Mouse (Mus musculus) MEL (cell line): ENCODE data around the gene Rapgef4. TPM values are rescaled to one million over a fixed set of nuclear protein-coding genes. Genes with fewer than 3 reads are reported as not detected.

Experiments
- DNase-seq: peaks from one replicate; pipeline ENCODE4 v3.0.0; 2011; ENCODE audit warnings: low read depth, low spot score
- H3K27ac ChIP-seq: 2 replicates; pipeline ENCODE4 v1.5.1; 2012; ENCODE audit warnings: low read depth, mild to moderate bottlenecking, control low read depth, low read length, moderate library complexity; ENCODE audit not compliant: control insufficient read depth
- H3K27me3 ChIP-seq, 2 experiments: fragments of 150-350 bp in 1 of 2; sonication (generic) in 1 of 2; 2 replicates each; pipeline ENCODE4 v1.6.1; 2012; ENCODE audit warnings: low read length in 2 of 2, mild to moderate bottlenecking in 2 of 2, improper control_type of control experiment in 1 of 2, moderate library complexity in 1 of 2; ENCODE audit not compliant: insufficient read depth in 2 of 2, control insufficient read depth in 1 of 2
- H3K36me3 ChIP-seq, 2 experiments: 2 replicates each; pipeline ENCODE4 v1.6.1; 2012 to 2014; ENCODE audit warnings: low read length in 2 of 2, improper control_type of control experiment in 1 of 2, inconsistent platforms in 1 of 2, mild to moderate bottlenecking in 1 of 2; ENCODE audit not compliant: insufficient read depth in 2 of 2, control insufficient read depth in 1 of 2
- H3K4me1 ChIP-seq, 2 experiments: fragments of 150-350 bp in 1 of 2; sonication (generic) in 1 of 2; 2 replicates each; pipeline ENCODE4 v1.6.1; 2012; ENCODE audit warnings: low read length in 2 of 2, improper control_type of control experiment in 1 of 2, mild to moderate bottlenecking in 1 of 2; ENCODE audit not compliant: insufficient read depth in 2 of 2, control insufficient read depth in 1 of 2
- H3K4me3 ChIP-seq, 2 experiments: fragments of 150-350 bp in 1 of 2; sonication (generic) in 1 of 2; 2 replicates each; pipeline ENCODE4 v1.5.1; 2012; ENCODE audit warnings: low read depth in 2 of 2, low read length in 2 of 2, mild to moderate bottlenecking in 2 of 2, moderate library complexity in 2 of 2, control low read depth in 1 of 2, improper control_type of control experiment in 1 of 2; ENCODE audit not compliant: control insufficient read depth in 1 of 2, insufficient read depth in 1 of 2
- H3K79me2 ChIP-seq: 2 replicates; pipeline ENCODE4 v1.6.1; 2012; ENCODE audit warnings: mild to moderate bottlenecking, low read length, moderate library complexity; ENCODE audit not compliant: control insufficient read depth, poor library complexity, insufficient read depth
- H3K9ac ChIP-seq: 2 replicates; pipeline ENCODE4 v1.6.1; 2012; ENCODE audit warnings: low read depth, mild to moderate bottlenecking, control low read depth, low read length, moderate library complexity; ENCODE audit not compliant: control insufficient read depth, poor library complexity, severe bottlenecking
- H3K9me3 ChIP-seq: fragments of 150-350 bp; sonication (generic); replicated peaks from 2 replicates; pipeline ENCODE4 v1.6.1; 2012; ENCODE audit warnings: mild to moderate bottlenecking, low read length, improper control_type of control experiment, moderate library complexity; ENCODE audit not compliant: insufficient read depth
- BHLHE40 ChIP-seq: IDR thresholded peaks from 2 replicates; pipeline ENCODE4 v1.6.1; 2012; ENCODE audit warnings: low read depth, mild to moderate bottlenecking, inconsistent platforms, low read length, improper control_type of control experiment, borderline replicate concordance
- CHD1 ChIP-seq: IDR thresholded peaks from 2 replicates; pipeline ENCODE4 v1.6.1; 2012; ENCODE audit warnings: low read depth, mild to moderate bottlenecking, inconsistent platforms, low read length, improper control_type of control experiment
- ELF1 ChIP-seq: IDR thresholded peaks from 2 replicates; pipeline ENCODE4 v1.6.1; 2014; ENCODE audit warnings: low read depth, mild to moderate bottlenecking, inconsistent platforms, low read length, improper control_type of control experiment, moderate library complexity
- EP300 ChIP-seq, 2 experiments: IDR thresholded peaks; 2 replicates each; pipeline ENCODE4 v1.6.1; 2011; ENCODE audit warnings: improper control_type of control experiment in 2 of 2, low read length in 2 of 2, low read depth in 1 of 2, mild to moderate bottlenecking in 1 of 2
- GATA1 ChIP-seq: IDR thresholded peaks from 2 replicates; pipeline ENCODE4 v1.6.1; 2011; ENCODE audit warnings: low read depth, low read length, improper control_type of control experiment
- JUND ChIP-seq: IDR thresholded peaks from 2 replicates; pipeline ENCODE4 v1.6.1; 2011; ENCODE audit warnings: low read depth, mild to moderate bottlenecking, improper control_type of control experiment, low read length
- KAT2A ChIP-seq: conservative IDR thresholded peaks from 2 replicates; pipeline ENCODE4 v1.6.1; 2012; ENCODE audit warnings: low read depth, low read length, improper control_type of control experiment, inconsistent platforms
- MAX ChIP-seq: IDR thresholded peaks from 2 replicates; pipeline ENCODE4 v1.6.1; 2011; ENCODE audit warnings: low read length, improper control_type of control experiment
- NRF1 ChIP-seq: IDR thresholded peaks from 2 replicates; pipeline ENCODE4 v1.6.1; 2014; ENCODE audit warnings: low read depth, mild to moderate bottlenecking, inconsistent platforms, low read length, improper control_type of control experiment, moderate library complexity; ENCODE audit not compliant: poor library complexity, insufficient read depth, severe bottlenecking
- RAD21 ChIP-seq: IDR thresholded peaks from 2 replicates; pipeline ENCODE4 v1.6.1; 2011; ENCODE audit warnings: mild to moderate bottlenecking, low read depth, low read length, improper control_type of control experiment
- SMC3 ChIP-seq: IDR thresholded peaks from 2 replicates; pipeline ENCODE4 v1.6.1; 2011; ENCODE audit warnings: low read depth, low read length, improper control_type of control experiment
- UBTF ChIP-seq: IDR thresholded peaks from 2 replicates; pipeline ENCODE4 v1.6.1; 2012; ENCODE audit warnings: low read depth, mild to moderate bottlenecking, inconsistent platforms, low read length, improper control_type of control experiment, moderate library complexity, borderline replicate concordance; ENCODE audit not compliant: insufficient read depth
- USF1 ChIP-seq: IDR thresholded peaks from 2 replicates; pipeline ENCODE4 v1.6.1; 2014; ENCODE audit warnings: low read depth, mild to moderate bottlenecking, inconsistent platforms, low read length, improper control_type of control experiment, moderate library complexity
- USF2 ChIP-seq, 2 experiments: IDR thresholded peaks; 2 replicates each; pipeline ENCODE4 v1.6.1; 2011 to 2012; ENCODE audit warnings: improper control_type of control experiment in 2 of 2, low read length in 2 of 2, borderline replicate concordance in 1 of 2, inconsistent platforms in 1 of 2, low read depth in 1 of 2, mild to moderate bottlenecking in 1 of 2; ENCODE audit not compliant: insufficient read depth in 1 of 2
- ZC3H11A ChIP-seq: IDR thresholded peaks from 2 replicates; pipeline ENCODE4 v1.6.1; 2012; ENCODE audit warnings: low read depth, mild to moderate bottlenecking, inconsistent platforms, low read length, improper control_type of control experiment
- ZKSCAN1 ChIP-seq: IDR thresholded peaks from 2 replicates; pipeline ENCODE4 v1.6.1; 2012; ENCODE audit warnings: low read depth, mild to moderate bottlenecking, inconsistent platforms, low read length, improper control_type of control experiment, moderate library complexity
- ZMIZ1 ChIP-seq: IDR thresholded peaks from 2 replicates; pipeline ENCODE4 v1.6.1; 2012; ENCODE audit warnings: low read depth, mild to moderate bottlenecking, inconsistent platforms, low read length, improper control_type of control experiment, moderate library complexity
- polyA plus RNA-seq, 2 experiments: library from polyadenylated mRNA; stranded (reverse) in 1 of 2; unstranded in 1 of 2; fragments of >175 nt in 1 of 2; fragments of >200 nt in 1 of 2; gene quantifications; 2 replicates each; pipeline versions ENCODE4 v1.2.1 to v1.2.4; 2012; ENCODE audit warnings: low replicate concordance in 2 of 2, low read depth in 1 of 2; ENCODE audit not compliant: insufficient read length in 2 of 2, insufficient read depth in 1 of 2, missing spikeins in 1 of 2
- total RNA-seq: library from RNA; depleted of rRNA; stranded (reverse); fragments of 300-350 nt; gene quantifications from 2 replicates; pipeline ENCODE4 v1.2.3, GENCODE M21; 2012

Gene Rapgef4
- total and polyA plus RNA-seq, 3 experiments: not detected

GRCm38 (mm10) chr2:72077490-72078139 is 96.6 kb downstream of the Rapgef4 start:
- Histone ChIP-seq H3K79me2 (no peaks in the 10 kb centered on the region), H3K4me1 (no peaks in the 10 kb centered on the region), H3K9me3 (no peaks in the 10 kb centered on the region), H3K27me3 (peaks cover 0 to 2% of the 10 kb centered on the region in 2 experiments; a peak in 2 of 4 replicates), H3K9ac (no peak overlapping the region), H3K4me3 (no peak overlapping the region), H3K27ac (no peak overlapping the region), H3K36me3 (no peaks in the 10 kb centered on the region)
- no peak for DNase-seq
- TF ChIP-seq ELF1: no peak
- no peak for TF ChIP-seq JUND
- no peak for TF ChIP-seq UBTF
- TF ChIP-seq ZMIZ1: no peak
- TF ChIP-seq SMC3: no peak
- TF ChIP-seq CHD1: no peak
- no peak for TF ChIP-seq EP300 (IDR thresholded peaks at IDR 0.05; ENCODE audit: low read depth in 1 of 2, low read length in 2 of 2)
- TF ChIP-seq NRF1: no peak
- no peak for TF ChIP-seq USF2 (IDR thresholded peaks at IDR 0.05; ENCODE audit: borderline replicate concordance in 1 of 2, insufficient read depth in 1 of 2, low read depth in 1 of 2, low read length in 2 of 2)
- TF ChIP-seq ZC3H11A: no peak
- no peak for TF ChIP-seq GATA1
- no peak for TF ChIP-seq RAD21
- no peak for TF ChIP-seq BHLHE40

GRCm38 (mm10) chr2:72078140-72078521 is 97.1 kb downstream of the Rapgef4 start:
- TF ChIP-seq ELF1 (no peak), ZMIZ1 (no peak), ZKSCAN1 (no peak), USF1 (no peak), CHD1 (no peak), MAX (no peak), KAT2A (no peak), SMC3 (no peak), BHLHE40 (no peak)
- Histone ChIP-seq H3K4me1 (no peaks in the 10 kb centered on the region), H3K27ac (no peak overlapping the region), H3K9me3 (no peaks in the 10 kb centered on the region), H3K9ac (no peak overlapping the region), H3K36me3 (no peaks in the 10 kb centered on the region), H3K27me3 (peaks cover 0 to 2% of the 10 kb centered on the region in 2 experiments; a peak in 2 of 4 replicates), H3K4me3 (no peak overlapping the region), H3K79me2 (no peaks in the 10 kb centered on the region)
- DNase-seq: no peak
